Mouse (Mus musculus): ENCODE measurements around the gene Slc28a3.
A peak's percentile ranks its signal among the peaks of the same experiment; 100 is the strongest.

Slc28a3 gene

GRCm38 (mm10) chr13:58560497-58561138, 50.1 kb downstream of the Slc28a3 start:
- DNase-seq (ENCODE audit: low read depth, low spot score): no peak

GRCm38 (mm10) chr13:58558216-58558615, 52.5 kb downstream of the Slc28a3 start:
- no peak for DNase-seq (ENCODE audit: low read depth, low spot score)

- DNase-seq (ENCODE audit: low read depth, low spot score): no peak
These were observed 54.7 kb downstream of the Slc28a3 start for GRCm38 (mm10) chr13:58556018-58556417.

- no peak for DNase-seq (ENCODE audit: low read depth, low spot score)
These were observed 55.1 kb downstream of the Slc28a3 start for GRCm38 (mm10) chr13:58555561-58555960.

- no peak for DNase-seq (ENCODE audit: low read depth, low spot score)
These were observed 58.8 kb downstream of the Slc28a3 start for GRCm38 (mm10) chr13:58551924-58552323.

- DNase-seq (ENCODE audit: low read depth, low spot score): no peak
These were observed 63.1 kb downstream of the Slc28a3 start for GRCm38 (mm10) chr13:58547570-58547969.

- DNase-seq (ENCODE audit: low read depth, low spot score): no peak
These were observed 66.8 kb downstream of the Slc28a3 start for GRCm38 (mm10) chr13:58543688-58544408.

- DNase-seq (ENCODE audit: low read depth, low spot score): peak; percentile 47
These were observed 67.6 kb downstream of the Slc28a3 start for GRCm38 (mm10) chr13:58543066-58543465.

- no peak for DNase-seq (ENCODE audit: low read depth, low spot score)
These were observed 68.1 kb downstream of the Slc28a3 start for GRCm38 (mm10) chr13:58542601-58543041.

GRCm38 (mm10) chr13:58542167-58542566, 68.5 kb downstream of the Slc28a3 start:
- DNase-seq (ENCODE audit: low read depth, low spot score): no peak

GRCm38 (mm10) chr13:58541620-58542019, 69.1 kb downstream of the Slc28a3 start:
- DNase-seq (ENCODE audit: low read depth, low spot score): no peak

GRCm38 (mm10) chr13:58538966-58539365, 71.7 kb downstream of the Slc28a3 start:
- DNase-seq (ENCODE audit: low read depth, low spot score): no peak

- DNase-seq (ENCODE audit: low read depth, low spot score): no peak
These were observed 72.3 kb downstream of the Slc28a3 start for GRCm38 (mm10) chr13:58538366-58538765.

- DNase-seq (ENCODE audit: low read depth, low spot score): no peak
These were observed 72.8 kb downstream of the Slc28a3 start for GRCm38 (mm10) chr13:58537916-58538233.

- DNase-seq (ENCODE audit: low read depth, low spot score): no peak
These were observed 73.3 kb downstream of the Slc28a3 start for GRCm38 (mm10) chr13:58537232-58537915.

GRCm38 (mm10) chr13:58536466-58537231, 74.0 kb downstream of the Slc28a3 start:
- DNase-seq (ENCODE audit: low read depth, low spot score): no peak

GRCm38 (mm10) chr13:58535321-58535720, 75.4 kb downstream of the Slc28a3 start:
- DNase-seq (ENCODE audit: low read depth, low spot score): no peak

GRCm38 (mm10) chr13:58534861-58535260, 75.8 kb downstream of the Slc28a3 start:
- DNase-seq (ENCODE audit: low read depth, low spot score): no peak

- DNase-seq (ENCODE audit: low read depth, low spot score): no peak
These were observed 76.3 kb downstream of the Slc28a3 start for GRCm38 (mm10) chr13:58534216-58534841.

- no peak for DNase-seq (ENCODE audit: low read depth, low spot score)
These were observed 86.1 kb downstream of the Slc28a3 start for GRCm38 (mm10) chr13:58524581-58524980.

GRCm38 (mm10) chr13:58523761-58524117, 86.9 kb downstream of the Slc28a3 start:
- DNase-seq (ENCODE audit: low read depth, low spot score): no peak
